Mouse (Mus musculus): ENCODE results near the gene Rab11fip4. TPM values are rescaled to one million over a fixed set of nuclear protein-coding genes. Genes with fewer than 3 reads are reported as not detected.

The Rab11fip4 gene
- total and polyA plus RNA-seq, 2 experiments from 2014 or later = 21.7 to 80.9 TPM

- DNase-seq (no peak), ATAC-seq (no peak)
- no peak overlapping the region for H3K4me2 ChIP-seq (ENCODE audit: low read depth)
- H3K27me3 ChIP-seq (ENCODE audit: insufficient read depth, low read length) = no peaks in the 10 kb centered on the region
- WGBS = 85% methylated on average over 9 of the region's 9 CpGs
- H3K36me3 ChIP-seq (ENCODE audit: insufficient read depth) = no peaks in the 10 kb centered on the region
- TF ChIP-seq CTCF (IDR thresholded peaks at IDR 0.05; ENCODE audit: low read depth) = no peak
- no peak overlapping the region for H3K9ac ChIP-seq
- H3K9me3 ChIP-seq (ENCODE audit: low read length) = no peaks in the 10 kb centered on the region
- no peak overlapping the region for H3K27ac ChIP-seq (ENCODE audit: low read depth, low read length)
- H3K4me3 ChIP-seq (ENCODE audit: low read depth, low read length) = no peak overlapping the region
- H3K4me1 ChIP-seq (ENCODE audit: insufficient read depth) = no peaks in the 10 kb centered on the region
Measured at GRCm38 (mm10) chr11:79652257-79652656, 61.2 kb downstream of the Rab11fip4 start.

- no peaks in the 10 kb centered on the region for H3K27me3 ChIP-seq (ENCODE audit: insufficient read depth, low read length)
- ATAC-seq (no peak), DNase-seq (no peak)
- 81% methylated on average over 20 of the region's 20 CpGs for WGBS
- H3K36me3 ChIP-seq (ENCODE audit: insufficient read depth) = no peaks in the 10 kb centered on the region
- H3K4me2 ChIP-seq (ENCODE audit: low read depth) = no peak overlapping the region
- no peaks in the 10 kb centered on the region for H3K9me3 ChIP-seq (ENCODE audit: low read length)
- no peak overlapping the region for H3K9ac ChIP-seq
- TF ChIP-seq CTCF (IDR thresholded peaks at IDR 0.05; ENCODE audit: low read depth) = no peak
- H3K4me1 ChIP-seq (ENCODE audit: insufficient read depth) = no peaks in the 10 kb centered on the region
- no peak overlapping the region for H3K27ac ChIP-seq (ENCODE audit: low read depth, low read length)
- no peak overlapping the region for H3K4me3 ChIP-seq (ENCODE audit: low read depth, low read length)
Measured at GRCm38 (mm10) chr11:79652921-79653575, 62.0 kb downstream of the Rab11fip4 start.

GRCm38 (mm10) chr11:79654407-79654831 is 63.4 kb downstream of the Rab11fip4 start:
- Histone ChIP-seq H3K27me3 (ENCODE audit: insufficient read depth, low read length) (no peaks in the 10 kb centered on the region), H3K27ac (ENCODE audit: low read depth, low read length) (no peak overlapping the region), H3K9ac (no peak overlapping the region), H3K4me3 (ENCODE audit: low read depth, low read length) (no peak overlapping the region), H3K4me1 (ENCODE audit: insufficient read depth) (no peaks in the 10 kb centered on the region), H3K4me2 (ENCODE audit: low read depth) (no peak overlapping the region), H3K9me3 (ENCODE audit: low read length) (no peaks in the 10 kb centered on the region), H3K36me3 (ENCODE audit: insufficient read depth) (no peaks in the 10 kb centered on the region)
- 87% methylated on average over 4 of the region's 4 CpGs for WGBS
- ATAC-seq (no peak), DNase-seq (no peak)
- TF ChIP-seq CTCF (IDR thresholded peaks at IDR 0.05; ENCODE audit: low read depth) = no peak

GRCm38 (mm10) chr11:79655592-79655991 is 64.6 kb downstream of the Rab11fip4 start:
- Histone ChIP-seq H3K4me3 (ENCODE audit: low read depth, low read length) (no peak overlapping the region), H3K27me3 (ENCODE audit: insufficient read depth, low read length) (no peaks in the 10 kb centered on the region)
- ATAC-seq = no peak

GRCm38 (mm10) chr11:79656491-79656890 is 65.5 kb downstream of the Rab11fip4 start:
- ATAC-seq = no peak
- Histone ChIP-seq H3K9me3 (ENCODE audit: low read length) (no peaks in the 10 kb centered on the region), H3K4me3 (ENCODE audit: low read depth, low read length) (no peak overlapping the region), H3K4me1 (ENCODE audit: insufficient read depth) (no peaks in the 10 kb centered on the region), H3K36me3 (ENCODE audit: insufficient read depth) (no peaks in the 10 kb centered on the region), H3K9ac (no peak overlapping the region), H3K27me3 (ENCODE audit: insufficient read depth, low read length) (no peaks in the 10 kb centered on the region), H3K4me2 (ENCODE audit: low read depth) (no peak overlapping the region), H3K27ac (ENCODE audit: low read depth, low read length) (no peak overlapping the region)
- TF ChIP-seq CTCF (IDR thresholded peaks at IDR 0.05; ENCODE audit: low read depth) = no peak
- no peak for DNase-seq
- WGBS = 91% methylated on average over 1 of the region's 1 CpGs

More at GRCm38 (mm10) chr11:79655592-79655991, 64.6 kb downstream of the Rab11fip4 start:
- no peak for TF ChIP-seq CTCF (IDR thresholded peaks at IDR 0.05; ENCODE audit: low read depth)
- no peaks in the 10 kb centered on the region for H3K4me1 ChIP-seq (ENCODE audit: insufficient read depth)
- H3K9me3 ChIP-seq (ENCODE audit: low read length) = no peaks in the 10 kb centered on the region
- H3K27ac ChIP-seq (ENCODE audit: low read depth, low read length) = no peak overlapping the region
- no peak overlapping the region for H3K4me2 ChIP-seq (ENCODE audit: low read depth)
- WGBS = 94% methylated on average over 7 of the region's 7 CpGs
- no peaks in the 10 kb centered on the region for H3K36me3 ChIP-seq (ENCODE audit: insufficient read depth)
- no peak for DNase-seq
- no peak overlapping the region for H3K9ac ChIP-seq

GRCm38 (mm10) chr11:79657053-79657452 is 66.0 kb downstream of the Rab11fip4 start:
- H3K36me3 ChIP-seq (ENCODE audit: insufficient read depth) = no peaks in the 10 kb centered on the region
- H3K9ac ChIP-seq = no peak overlapping the region
- no peak overlapping the region for H3K4me3 ChIP-seq (ENCODE audit: low read depth, low read length)
- no peak for DNase-seq
- H3K4me2 ChIP-seq (ENCODE audit: low read depth) = no peak overlapping the region
- H3K4me1 ChIP-seq (ENCODE audit: insufficient read depth) = no peaks in the 10 kb centered on the region
- ATAC-seq = no peak
- no peak for TF ChIP-seq CTCF (IDR thresholded peaks at IDR 0.05; ENCODE audit: low read depth)
- H3K9me3 ChIP-seq (ENCODE audit: low read length) = no peaks in the 10 kb centered on the region
- 81% methylated on average over 5 of the region's 5 CpGs for WGBS
- no peak overlapping the region for H3K27ac ChIP-seq (ENCODE audit: low read depth, low read length)
- no peaks in the 10 kb centered on the region for H3K27me3 ChIP-seq (ENCODE audit: insufficient read depth, low read length)

GRCm38 (mm10) chr11:79658205-79658825 is 67.3 kb downstream of the Rab11fip4 start:
- H3K27ac ChIP-seq (ENCODE audit: low read depth, low read length) = no peak overlapping the region
- ATAC-seq (no peak), DNase-seq (no peak)
- H3K36me3 ChIP-seq (ENCODE audit: insufficient read depth) = no peaks in the 10 kb centered on the region
- H3K9ac ChIP-seq = no peak overlapping the region
- H3K27me3 ChIP-seq (ENCODE audit: insufficient read depth, low read length) = no peaks in the 10 kb centered on the region
- no peak overlapping the region for H3K4me3 ChIP-seq (ENCODE audit: low read depth, low read length)
- TF ChIP-seq CTCF (IDR thresholded peaks at IDR 0.05; ENCODE audit: low read depth) = no peak
- H3K4me2 ChIP-seq (ENCODE audit: low read depth) = no peak overlapping the region
- H3K4me1 ChIP-seq (ENCODE audit: insufficient read depth) = no peaks in the 10 kb centered on the region
- H3K9me3 ChIP-seq (ENCODE audit: low read length) = no peaks in the 10 kb centered on the region
- WGBS = 93% methylated on average over 10 of the region's 10 CpGs
